15 mouse cellular contexts compared by ENCODE assay signal in the genomic region with DNA sequence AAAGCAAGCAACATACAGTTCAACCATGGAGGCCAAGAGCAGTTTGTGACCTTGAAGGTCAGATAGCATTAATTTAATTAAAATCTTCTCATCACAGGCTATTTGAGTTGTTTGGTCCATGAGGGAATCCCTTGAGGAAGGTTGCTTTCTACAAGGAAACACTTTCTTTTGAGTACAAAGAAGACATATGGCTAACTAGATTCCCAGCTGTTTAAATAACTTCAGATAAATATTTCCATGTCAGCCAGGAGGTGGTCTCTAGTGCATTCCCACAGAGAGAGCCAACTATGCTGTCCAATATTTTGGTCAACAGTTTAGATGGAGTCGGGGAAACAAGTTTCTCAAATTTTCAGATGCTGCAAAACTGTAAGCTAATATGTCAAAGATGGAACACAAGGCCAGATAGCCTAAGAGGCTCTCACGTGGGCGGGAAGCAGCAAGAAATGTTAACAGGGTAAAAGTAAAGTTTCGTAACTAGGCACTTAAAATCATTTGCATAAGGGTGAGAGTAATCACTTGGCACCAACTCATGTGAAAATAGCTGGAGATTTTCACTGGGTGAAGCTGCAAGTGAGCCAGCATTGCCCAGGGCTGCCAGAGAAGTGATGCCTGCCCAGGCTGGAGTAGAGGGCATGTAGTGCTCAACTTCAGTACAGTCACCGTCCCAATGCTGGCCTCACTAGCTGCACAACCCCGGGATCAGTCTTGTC. TPM values are rescaled to one million over a fixed set of nuclear protein-coding genes. Genes with fewer than 3 reads are reported as not detected.
DNase-seq lines count a peak whose midpoint lies in the region; ATAC-seq lines count a peak whose summit lies in the region.
"Had no signal": no experiment of that assay in that cellular context is flagged by ENCODE, and none has a peak within 500 bp of the region (broad histone marks: within the 10 kb centered on the region; RNA-seq: fewer than 3 reads in every experiment).

No protein-coding gene starts in this region.

- no peak overlapping the region for H3K4me2 ChIP-seq in kidney, embryonic 15.5 days
- no peak overlapping the region for H3K4me2 ChIP-seq in intestine, embryonic 14.5 days (ENCODE audit: low read length)
- no peak overlapping the region for H3K4me2 ChIP-seq in forebrain, embryonic 15.5 days (replicated peaks)
- no peak overlapping the region for H3K4me2 ChIP-seq in midbrain, embryonic 11.5 days
- H3K4me2 ChIP-seq: heart, embryonic 13.5 days; liver, embryonic 11.5 days; midbrain, embryonic 12.5 days; neural tube, embryonic 13.5 days had no signal

- H3K27me3 ChIP-seq in kidney, embryonic 15.5 days, result no peaks in the 10 kb centered on the region
- H3K27me3 ChIP-seq in intestine, embryonic 14.5 days (replicated peaks; ENCODE audit: control insufficient read depth, insufficient read depth, low read length), result no peaks in the 10 kb centered on the region
- no peaks in the 10 kb centered on the region for H3K27me3 ChIP-seq in forebrain, embryonic 15.5 days
- H3K27me3 ChIP-seq in midbrain, embryonic 11.5 days (ENCODE audit: control insufficient read depth, insufficient read depth, low read length), result no peaks in the 10 kb centered on the region
- H3K27me3 ChIP-seq: heart, embryonic 13.5 days; midbrain, embryonic 12.5 days; neural tube, embryonic 13.5 days had no signal

- peak; percentile 35 for DNase-seq in kidney, adult 18-20 months
- DNase-seq in heart, adult 9 months (ENCODE audit: low spot score in 2 of 2), result peak; percentile 41 to 42
- DNase-seq in intestine, embryonic 14.5 days (ENCODE audit: low spot score), result no peak
- DNase-seq in lung, postnatal 25 days (ENCODE audit: low spot score), result peak; percentile 61
- DNase-seq in right cerebral cortex, postnatal 14 days, result no peak
- DNase-seq in midbrain, embryonic 11.5 days (ENCODE audit: low spot score, missing footprints), result no peak

- H3K27ac ChIP-seq in kidney, embryonic 15.5 days, result no peak overlapping the region
- peak overlapping the region; percentile 62; the same call in 1 of the 2 replicates for H3K27ac ChIP-seq in intestine, embryonic 14.5 days (ENCODE audit: low read depth)
- H3K27ac ChIP-seq in forebrain, embryonic 15.5 days (replicated peaks), result no peak overlapping the region
- no peak overlapping the region for H3K27ac ChIP-seq in midbrain, embryonic 11.5 days (ENCODE audit: low read depth, low read length)
- H3K27ac ChIP-seq: heart, embryonic 13.5 days; left cerebral cortex, adult 2 months; midbrain, embryonic 12.5 days; neural tube, embryonic 13.5 days had no signal

- no peaks in the 10 kb centered on the region for H3K36me3 ChIP-seq in kidney, embryonic 15.5 days
- no peaks in the 10 kb centered on the region for H3K36me3 ChIP-seq in intestine, embryonic 14.5 days (ENCODE audit: control insufficient read depth, insufficient read depth, low read length)
- H3K36me3 ChIP-seq in forebrain, embryonic 15.5 days, result no peaks in the 10 kb centered on the region
- H3K36me3 ChIP-seq in midbrain, embryonic 11.5 days (ENCODE audit: control insufficient read depth, insufficient read depth, low read length), result no peaks in the 10 kb centered on the region
- H3K36me3 ChIP-seq: heart, embryonic 13.5 days; midbrain, embryonic 12.5 days; neural tube, embryonic 13.5 days had no signal

- H3K9ac ChIP-seq in kidney, embryonic 15.5 days, result no peak overlapping the region
- no peak overlapping the region for H3K9ac ChIP-seq in intestine, embryonic 14.5 days (ENCODE audit: low read length)
- H3K9ac ChIP-seq in forebrain, embryonic 15.5 days (replicated peaks), result no peak overlapping the region
- no peak overlapping the region for H3K9ac ChIP-seq in midbrain, embryonic 11.5 days (ENCODE audit: low read length)
- H3K9ac ChIP-seq: heart, embryonic 13.5 days; midbrain, embryonic 12.5 days; neural tube, embryonic 13.5 days had no signal

- 80% methylated on average over 6 of the region's 6 CpGs for WGBS in kidney, embryonic 15.5 days
- 69% methylated on average over 6 of the region's 6 CpGs for WGBS in intestine, embryonic 14.5 days
- 84% methylated on average over 6 of the region's 6 CpGs for WGBS in forebrain, embryonic 15.5 days
- 89% methylated on average over 6 of the region's 6 CpGs for WGBS in midbrain, embryonic 11.5 days

- H3K4me1 ChIP-seq in kidney, embryonic 15.5 days, result peaks cover 16% of the 10 kb centered on the region; the same call in 1 of the 2 replicates
- peaks cover 11% of the 10 kb centered on the region; the same call in 1 of the 2 replicates for H3K4me1 ChIP-seq in intestine, embryonic 14.5 days (replicated peaks; ENCODE audit: control insufficient read depth, insufficient read depth, low read length)
- H3K4me1 ChIP-seq in forebrain, embryonic 15.5 days, result peaks cover 3% of the 10 kb centered on the region; the same call in 1 of the 2 replicates
- no peaks in the 10 kb centered on the region for H3K4me1 ChIP-seq in midbrain, embryonic 11.5 days (ENCODE audit: control insufficient read depth, insufficient read depth, low read length)

- H3K9me3 ChIP-seq in kidney, embryonic 15.5 days (replicated peaks), result no peaks in the 10 kb centered on the region
- no peaks in the 10 kb centered on the region for H3K9me3 ChIP-seq in intestine, embryonic 14.5 days (ENCODE audit: control insufficient read depth, low read length)
- H3K9me3 ChIP-seq in forebrain, embryonic 15.5 days, result no peaks in the 10 kb centered on the region
- H3K9me3 ChIP-seq in midbrain, embryonic 11.5 days (ENCODE audit: control insufficient read depth, low read length), result no peaks in the 10 kb centered on the region
- H3K9me3 ChIP-seq: heart, embryonic 13.5 days; midbrain, embryonic 12.5 days; neural tube, embryonic 13.5 days had no signal

- ATAC-seq in kidney, embryonic 15.5 days (replicated peaks; ENCODE audit: low FRiP score), result no peak
- ATAC-seq in intestine, embryonic 14.5 days (replicated peaks; ENCODE audit: low FRiP score, low TSS enrichment, low read depth), result no peak
- ATAC-seq in forebrain, embryonic 15.5 days (replicated peaks), result no peak
- ATAC-seq in midbrain, embryonic 11.5 days (ENCODE audit: low FRiP score), result no peak
- ATAC-seq: inflammation-experienced regulatory T-cells, adult 6 months had no signal

- H3K4me3 ChIP-seq in kidney, embryonic 15.5 days (replicated peaks), result no peak overlapping the region
- H3K4me3 ChIP-seq in intestine, embryonic 14.5 days (ENCODE audit: low read depth, low read length), result no peak overlapping the region
- no peak overlapping the region for H3K4me3 ChIP-seq in forebrain, embryonic 15.5 days
- no peak overlapping the region for H3K4me3 ChIP-seq in midbrain, embryonic 11.5 days (ENCODE audit: low read depth, low read length)
- H3K4me3 ChIP-seq: heart, embryonic 13.5 days; left cerebral cortex, adult 2 months; midbrain, embryonic 12.5 days; neural tube, embryonic 13.5 days had no signal

RNA-seq across cellular contexts. Expression of a gene that starts 36.7 kb away (rescaled TPM):
- polyA plus RNA-seq in kidney, embryonic 15.5 days (2015; fragmentation: Nextera tagmentation; extraction: Ambion mirVana), result not detected in 2 replicates
- not detected in 2 replicates for polyA plus RNA-seq in intestine, embryonic 14.5 days (2014; fragmentation: Nextera tagmentation; extraction: Ambion mirVana)
- polyA plus RNA-seq in forebrain, embryonic 15.5 days (2015; fragmentation: Nextera tagmentation; extraction: Ambion mirVana), result not detected in 2 replicates
- not detected in 2 replicates for polyA plus RNA-seq in midbrain, embryonic 11.5 days (2014; fragmentation: Nextera tagmentation; extraction: Ambion mirVana)
- polyA plus RNA-seq: heart, embryonic 13.5 days; inflammation-experienced regulatory T-cells, adult 6 months; liver, embryonic 11.5 days; midbrain, embryonic 12.5 days; neural tube, embryonic 13.5 days; testis, adult 2 months had no signal

Comparison
In these comparisons a context has a peak if more than half of its experiments do, and no peak if none do; other contexts are left out.
1. DNase-seq: peak in kidney, adult 18-20 months (single experiment), heart, adult 9 months (2 of 2) and lung, postnatal 25 days (single experiment); none in intestine, embryonic 14.5 days (single experiment), right cerebral cortex, postnatal 14 days (single experiment) and midbrain, embryonic 11.5 days (single experiment).